In the genomic region with DNA sequence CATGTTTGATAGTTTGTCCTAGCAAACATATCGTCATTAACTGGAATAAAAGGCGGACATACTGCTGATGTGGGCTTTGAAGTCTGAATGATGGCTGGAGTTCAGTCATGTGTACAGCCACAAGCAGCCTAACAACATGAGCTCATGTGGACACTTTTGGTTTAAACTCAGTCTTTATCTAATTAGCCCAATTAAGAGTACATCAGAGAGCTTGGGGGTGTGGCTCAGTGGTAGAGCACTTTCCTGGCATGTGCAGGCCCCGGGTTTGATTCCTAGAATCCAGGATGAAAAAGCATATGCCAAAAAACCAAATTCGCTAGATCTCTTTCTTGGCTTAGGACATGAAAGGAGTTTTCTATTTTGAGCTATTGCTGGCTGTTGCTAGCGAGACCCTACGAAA, we compare ENCODE assay signal across 30 mouse cellular contexts.
A peak's percentile ranks its signal among the peaks of the same experiment; 100 is the strongest.
DNase-seq lines count a peak whose midpoint lies in the region; ATAC-seq lines count a peak whose summit lies in the region.
"Had no signal": no experiment of that assay in that cellular context is flagged by ENCODE, and none has a peak within 500 bp of the region (broad histone marks: within the 10 kb centered on the region; RNA-seq: fewer than 3 reads in every experiment).

No protein-coding gene starts in this region.

- 0 out of 2 replicates have a peak, but pooled peaks cover 8% of the 10 kb centered on the region for H3K27me3 ChIP-seq in forebrain, embryonic 13.5 days
- H3K27me3 ChIP-seq: embryonic facial prominence, embryonic 15.5 days; heart, embryonic 12.5 days; hindbrain, embryonic 12.5 days; liver, embryonic 12.5 days; midbrain, embryonic 12.5 days had no signal

- no peak overlapping the region for H3K4me3 ChIP-seq in forebrain, embryonic 13.5 days
- H3K4me3 ChIP-seq: embryonic facial prominence, embryonic 10.5 days; embryonic facial prominence, embryonic 15.5 days; heart, adult 2 months; heart, embryonic 12.5 days; hindbrain, embryonic 12.5 days; liver, embryonic 12.5 days; midbrain, embryonic 12.5 days had no signal

- H3K4me2 ChIP-seq in forebrain, embryonic 13.5 days: peak overlapping the region; percentile 20; the same call in 1 of the 2 replicates
- H3K4me2 ChIP-seq: embryonic facial prominence, embryonic 15.5 days; heart, embryonic 12.5 days; hindbrain, embryonic 12.5 days; liver, embryonic 12.5 days; midbrain, embryonic 12.5 days had no signal

- H3K27ac ChIP-seq in forebrain, embryonic 13.5 days: no peak overlapping the region
- H3K27ac ChIP-seq: embryonic facial prominence, embryonic 10.5 days; embryonic facial prominence, embryonic 15.5 days; heart, adult 2 months; hindbrain, embryonic 12.5 days; kidney, postnatal 0 days; liver, embryonic 12.5 days; midbrain, embryonic 12.5 days had no signal

- H3K4me1 ChIP-seq in forebrain, embryonic 13.5 days: peaks cover 46% of the 10 kb centered on the region

- H3K36me3 ChIP-seq in forebrain, embryonic 13.5 days (ENCODE audit: poor library complexity, severe bottlenecking): no peaks in the 10 kb centered on the region
- H3K36me3 ChIP-seq: embryonic facial prominence, embryonic 15.5 days; G1E; liver, embryonic 12.5 days; midbrain, embryonic 12.5 days had no signal

- 27% methylated on average over 6 of the region's 6 CpGs for WGBS in forebrain, embryonic 13.5 days

- no peaks in the 10 kb centered on the region for H3K9me3 ChIP-seq in forebrain, embryonic 13.5 days (replicated peaks)
- H3K9me3 ChIP-seq: embryonic facial prominence, embryonic 10.5 days; embryonic facial prominence, embryonic 15.5 days; G1E; heart, embryonic 12.5 days; hindbrain, embryonic 12.5 days; liver, embryonic 12.5 days; midbrain, embryonic 12.5 days had no signal

- peak; percentile 11 for DNase-seq in heart, adult 11 months
- no peak for DNase-seq in heart, postnatal 4 days
- peak; percentile 41 for DNase-seq in MN1 (ENCODE audit: low spot score)
- peak; percentile 59 for DNase-seq in retina, embryonic 14.5 days (ENCODE audit: low spot score)
- DNase-seq in urinary bladder, adult 18-20 months (ENCODE audit: low spot score in 2 of 2): no peak
- no peak for DNase-seq in left cerebral cortex, adult 18-20 months (ENCODE audit: low spot score in 2 of 2)
- DNase-seq: adrenal gland, postnatal 25 days; cerebellum, adult 8-10 months; cerebellum, postnatal 25 days; gastrocnemius, postnatal 25 days; heart, adult 2 months; heart, postnatal 14 days; kidney, adult 8-10 months; kidney, postnatal 4 days; left cerebral cortex, postnatal 4 days; liver, postnatal 0 days; lung, postnatal 36 days; right cerebral cortex, postnatal 25 days; spleen, adult 18-20 months; thymus, postnatal 14 days had no signal

- peak; percentile 72 for ATAC-seq in forebrain, embryonic 13.5 days
- ATAC-seq: inflammation-experienced regulatory T-cells, adult 6 months; liver, embryonic 12.5 days; liver, postnatal 0 days had no signal

- no peak overlapping the region for H3K9ac ChIP-seq in forebrain, embryonic 13.5 days
- H3K9ac ChIP-seq: embryonic facial prominence, embryonic 15.5 days; heart, embryonic 12.5 days; hindbrain, embryonic 12.5 days; liver, embryonic 12.5 days; liver, postnatal 0 days; midbrain, embryonic 12.5 days had no signal

Comparison
In these comparisons a context has a peak if more than half of its experiments do, and no peak if none do; other contexts are left out.
1. DNase-seq: peak in heart, adult 11 months (single experiment), MN1 (single experiment) and retina, embryonic 14.5 days (single experiment); none in heart, postnatal 4 days (single experiment), urinary bladder, adult 18-20 months (0 of 2) and left cerebral cortex, adult 18-20 months (0 of 2).